In the genomic region with DNA sequence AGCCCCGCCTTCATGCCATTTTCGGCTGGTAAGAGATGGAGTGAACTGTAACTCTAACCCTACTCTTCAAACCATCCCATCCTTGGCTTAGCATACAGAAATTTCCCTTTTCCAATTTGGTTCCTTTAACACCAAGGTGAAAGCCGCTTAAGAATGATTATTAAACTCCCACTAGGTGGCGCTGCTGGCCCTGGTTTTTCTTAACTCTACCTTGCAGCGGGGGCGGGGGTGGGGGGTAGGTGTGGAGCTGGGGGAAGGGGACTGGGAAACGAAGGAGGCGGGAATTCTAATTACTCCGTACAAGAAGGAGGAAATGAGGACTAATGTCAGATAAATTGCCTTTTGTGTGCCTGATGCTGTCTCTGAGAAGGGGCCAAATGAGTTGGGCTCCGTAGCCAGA, we compare ENCODE assay signal across 10 mouse cellular contexts. TPM values are rescaled to one million over a fixed set of nuclear protein-coding genes. Genes with fewer than 3 reads are reported as not detected.
DNase-seq lines count a peak whose midpoint lies in the region; ATAC-seq and TF ChIP-seq lines count a peak whose summit lies in the region.
"Had no signal": no experiment of that assay in that cellular context is flagged by ENCODE, and none has a peak within 500 bp of the region (broad histone marks: within the 10 kb centered on the region; RNA-seq: fewer than 3 reads in every experiment).

No protein-coding gene starts in this region.

- no peaks in the 10 kb centered on the region for H3K4me1 ChIP-seq in hindbrain, embryonic 10.5 days (replicated peaks)
- no peaks in the 10 kb centered on the region for H3K4me1 ChIP-seq in hindbrain, embryonic 12.5 days
- H3K4me1 ChIP-seq in CH12.LX (ENCODE audit: control insufficient read depth in 1 of 2, insufficient read depth in 2 of 2) = no peaks in the 10 kb centered on the region
- no peaks in the 10 kb centered on the region for H3K4me1 ChIP-seq in bone marrow macrophage, adult 2 months (ENCODE audit: control insufficient read depth, insufficient read depth, low read length)
- no peaks in the 10 kb centered on the region for H3K4me1 ChIP-seq in embryonic facial prominence, embryonic 14.5 days (ENCODE audit: control insufficient read depth, insufficient read depth, low read length)
- no peaks in the 10 kb centered on the region for H3K4me1 ChIP-seq in kidney, postnatal 0 days (replicated peaks; ENCODE audit: insufficient read depth, low read length)
- H3K4me1 ChIP-seq: embryonic facial prominence, embryonic 15.5 days had no signal

- H3K36me3 ChIP-seq in hindbrain, embryonic 10.5 days = no peaks in the 10 kb centered on the region
- no peaks in the 10 kb centered on the region for H3K36me3 ChIP-seq in hindbrain, embryonic 12.5 days
- H3K36me3 ChIP-seq in CH12.LX (replicated peaks in 1 of 2; ENCODE audit: control insufficient read depth in 1 of 2, insufficient read depth in 1 of 2, low read length in 1 of 2) = no peaks in the 10 kb centered on the region
- no peaks in the 10 kb centered on the region for H3K36me3 ChIP-seq in embryonic facial prominence, embryonic 14.5 days (ENCODE audit: control insufficient read depth, insufficient read depth, low read length)
- no peaks in the 10 kb centered on the region for H3K36me3 ChIP-seq in kidney, postnatal 0 days (ENCODE audit: insufficient read depth, low read length)
- H3K36me3 ChIP-seq: embryonic facial prominence, embryonic 15.5 days had no signal

- WGBS in hindbrain, embryonic 10.5 days = 21% methylated on average over 10 of the region's 10 CpGs
- 15% methylated on average over 10 of the region's 10 CpGs for WGBS in hindbrain, embryonic 12.5 days
- WGBS in embryonic facial prominence, embryonic 14.5 days = 15% methylated on average over 10 of the region's 10 CpGs
- WGBS in kidney, postnatal 0 days = 12% methylated on average over 10 of the region's 10 CpGs

- H3K4me2 ChIP-seq in hindbrain, embryonic 12.5 days (replicated peaks) = no peak overlapping the region
- no peak overlapping the region for H3K4me2 ChIP-seq in CH12.LX (ENCODE audit: insufficient read depth, low read depth, poor library complexity, severe bottlenecking)
- H3K4me2 ChIP-seq in embryonic facial prominence, embryonic 14.5 days (ENCODE audit: low read depth, low read length) = no peak overlapping the region
- H3K4me2 ChIP-seq in kidney, postnatal 0 days (ENCODE audit: low read length) = peak overlapping the region; percentile 4; the same call in 1 of the 2 replicates
- H3K4me2 ChIP-seq: embryonic facial prominence, embryonic 15.5 days had no signal

- in situ Hi-C loops in CH12.LX (cut with MboI; ENCODE audit: low pct_ligation_motif_present, low pct_unique_long_range_greater_than_20kb, low sequenced_read_pairs) = loop anchor here (25.0 kb wide), 1 partner anchor 370 kb away; the partner anchor contains the start of gene Cyp2b19

- H3K9me3 ChIP-seq in hindbrain, embryonic 10.5 days = peaks cover 7% of the 10 kb centered on the region; the same call in 1 of the 2 replicates
- H3K9me3 ChIP-seq in hindbrain, embryonic 12.5 days (replicated peaks) = no peaks in the 10 kb centered on the region
- peaks cover 7% of the 10 kb centered on the region for H3K9me3 ChIP-seq in CH12.LX (replicated peaks; ENCODE audit: low read length)
- H3K9me3 ChIP-seq in embryonic facial prominence, embryonic 14.5 days (ENCODE audit: control insufficient read depth, low read length) = no peaks in the 10 kb centered on the region
- H3K9me3 ChIP-seq in kidney, postnatal 0 days (replicated peaks; ENCODE audit: low read length) = no peaks in the 10 kb centered on the region
- H3K9me3 ChIP-seq: embryonic facial prominence, embryonic 15.5 days had no signal

- no peak overlapping the region for H3K9ac ChIP-seq in hindbrain, embryonic 12.5 days
- no peak overlapping the region for H3K9ac ChIP-seq in CH12.LX (ENCODE audit: insufficient read depth, low read depth)
- H3K9ac ChIP-seq in embryonic facial prominence, embryonic 14.5 days (ENCODE audit: low read depth, low read length) = no peak overlapping the region
- no peak overlapping the region for H3K9ac ChIP-seq in kidney, postnatal 0 days (ENCODE audit: low read depth, low read length)
- H3K9ac ChIP-seq: embryonic facial prominence, embryonic 15.5 days had no signal

- TF ChIP-seq EP300 in CH12.LX (IDR thresholded peaks at IDR 0.05; ENCODE audit: low read length) = no peak

- no peaks in the 10 kb centered on the region for H3K79me2 ChIP-seq in CH12.LX (replicated peaks; ENCODE audit: control insufficient read depth, extremely low read depth, insufficient read depth, poor library complexity, severe bottlenecking)

- TF ChIP-seq POLR2A in CH12.LX (IDR thresholded peaks at IDR 0.05; ENCODE audit: low read depth, low read length) = no peak
- no peak for TF ChIP-seq POLR2A in bone marrow macrophage, adult 2 months (IDR thresholded peaks at IDR 0.05; ENCODE audit: borderline replicate concordance, low read depth, low read length)

- no peaks in the 10 kb centered on the region for H3K27me3 ChIP-seq in hindbrain, embryonic 10.5 days (ENCODE audit: insufficient read depth, poor library complexity, severe bottlenecking)
- H3K27me3 ChIP-seq in hindbrain, embryonic 12.5 days = no peaks in the 10 kb centered on the region
- peaks cover 74% of the 10 kb centered on the region for H3K27me3 ChIP-seq in CH12.LX (replicated peaks)
- no peaks in the 10 kb centered on the region for H3K27me3 ChIP-seq in embryonic facial prominence, embryonic 14.5 days (replicated peaks; ENCODE audit: control insufficient read depth, insufficient read depth, low read length)
- H3K27me3 ChIP-seq in kidney, postnatal 0 days (ENCODE audit: insufficient read depth, low read length) = no peaks in the 10 kb centered on the region
- H3K27me3 ChIP-seq: embryonic facial prominence, embryonic 15.5 days had no signal

- peak; percentile 7 to 69; a peak in 2 of 4 replicates for TF ChIP-seq CTCF in CH12.LX (conservative IDR thresholded peaks at IDR 0.05 in 1 of 2, IDR thresholded peaks at IDR 0.05 in 1 of 2; ENCODE audit: low read depth in 2 of 2, low read length in 2 of 2)
- peak; percentile 79 for TF ChIP-seq CTCF in bone marrow macrophage, adult 2 months (IDR thresholded peaks at IDR 0.05; ENCODE audit: low read depth, low read length)
- TF ChIP-seq CTCF in kidney, postnatal 0 days (IDR thresholded peaks at IDR 0.05; ENCODE audit: low read depth) = peak; percentile 61

- DNase-seq in hindbrain, embryonic 10.5 days (ENCODE audit: low spot score) = peak; percentile 46
- DNase-seq in CH12.LX (ENCODE audit: extremely low read depth) = peak; percentile 62
- peak; percentile 64 for DNase-seq in embryonic facial prominence, embryonic 14.5 days (ENCODE audit: low spot score)
- DNase-seq in kidney, postnatal 0 days (ENCODE audit: low spot score) = peak; percentile 73
- DNase-seq in mesoderm, embryonic 11.5 days (ENCODE audit: low read depth, low spot score) = peak; percentile 81

- dilution Hi-C loops in CH12.LX (cut with MboI; ENCODE audit: extremely low pct_ligation_motif_present, extremely low pct_unique_long_range_greater_than_20kb, low sequenced_read_pairs) = no loop called here

- no peak overlapping the region for H3K4me3 ChIP-seq in hindbrain, embryonic 10.5 days
- no peak overlapping the region for H3K4me3 ChIP-seq in hindbrain, embryonic 12.5 days
- no peak overlapping the region for H3K4me3 ChIP-seq in CH12.LX (replicated peaks in 1 of 3; ENCODE audit: low read depth in 2 of 3, low read length in 2 of 3, poor library complexity in 1 of 3)
- H3K4me3 ChIP-seq in bone marrow macrophage, adult 2 months (ENCODE audit: insufficient read depth, low read length) = no peak overlapping the region
- no peak overlapping the region for H3K4me3 ChIP-seq in embryonic facial prominence, embryonic 14.5 days (ENCODE audit: low read depth, low read length)
- H3K4me3 ChIP-seq in kidney, postnatal 0 days (replicated peaks; ENCODE audit: low read depth, low read length) = no peak overlapping the region
- H3K4me3 ChIP-seq: embryonic facial prominence, embryonic 15.5 days had no signal

- H3K27ac ChIP-seq in hindbrain, embryonic 10.5 days = no peak overlapping the region
- H3K27ac ChIP-seq in hindbrain, embryonic 12.5 days = no peak overlapping the region
- no peak overlapping the region for H3K27ac ChIP-seq in CH12.LX (ENCODE audit: insufficient read depth, low read depth)
- H3K27ac ChIP-seq in bone marrow macrophage, adult 2 months (ENCODE audit: insufficient read depth, low read depth, low read length) = no peak overlapping the region
- no peak overlapping the region for H3K27ac ChIP-seq in embryonic facial prominence, embryonic 14.5 days (replicated peaks; ENCODE audit: low read depth, low read length)
- H3K27ac ChIP-seq in kidney, postnatal 0 days = no peak overlapping the region
- H3K27ac ChIP-seq: embryonic facial prominence, embryonic 15.5 days; macrophage had no signal

- peak; percentile 57 for TF ChIP-seq RAD21 in CH12.LX (IDR thresholded peaks at IDR 0.05; ENCODE audit: low read depth, low read length)

- ATAC-seq in hindbrain, embryonic 12.5 days (ENCODE audit: low FRiP score) = no peak
- no peak for ATAC-seq in embryonic facial prominence, embryonic 14.5 days (ENCODE audit: low read depth)
- no peak for ATAC-seq in kidney, postnatal 0 days (replicated peaks; ENCODE audit: low FRiP score, low read depth)
- ATAC-seq in inflammation-experienced regulatory T-cells, adult 6 months = no peak

RNA-seq across cellular contexts. Expression of gene Cyp2f2, which starts 12.9 kb away (rescaled TPM):
- not detected in 2 replicates for polyA plus RNA-seq in hindbrain, embryonic 10.5 days (2016; fragmentation: Nextera tagmentation; extraction: Ambion mirVana)
- not detected in 2 replicates for polyA plus RNA-seq in hindbrain, embryonic 12.5 days (2016; fragmentation: Nextera tagmentation; extraction: Ambion mirVana)
- total RNA-seq in CH12.LX (2012; rRNA removed) (not detected in 2 replicates), CH12.LX (2014; rRNA removed) (not detected in 2 replicates)
- polyA plus RNA-seq in CH12.LX (2012; ENCODE audit: insufficient read length, low read depth) = not detected in 2 replicates
- polyA plus RNA-seq in bone marrow macrophage, adult 2 months (2012; ENCODE audit: insufficient read depth, insufficient read length, missing spikeins) = not detected in 2 replicates
- polyA plus RNA-seq in embryonic facial prominence, embryonic 14.5 days (2014; fragmentation: Nextera tagmentation; extraction: Ambion mirVana) = 34.6 and 64.4 TPM in 2 replicates
- 0.29 TPM in 1 of 2 replicates, not detected in the other for polyA plus RNA-seq in kidney, postnatal 0 days (2015; fragmentation: Nextera tagmentation; extraction: Ambion mirVana)
- polyA plus RNA-seq in inflammation-experienced regulatory T-cells, adult 6 months (2017; shearing (Covaris generic)) = not detected
- polyA plus RNA-seq: macrophage had no signal

RNA-seq across cellular contexts. Expression of gene Cyp2t4, which starts 20.9 kb away (rescaled TPM):
- 0.10 TPM in 1 of 2 replicates, not detected in the other for polyA plus RNA-seq in hindbrain, embryonic 10.5 days (2016; fragmentation: Nextera tagmentation; extraction: Ambion mirVana)
- polyA plus RNA-seq in hindbrain, embryonic 12.5 days (2016; fragmentation: Nextera tagmentation; extraction: Ambion mirVana) = 0.13 and 0.18 TPM in 2 replicates
- total RNA-seq in CH12.LX (2012; rRNA removed) (not detected in 2 replicates), CH12.LX (2014; rRNA removed) (not detected in 2 replicates)
- polyA plus RNA-seq in CH12.LX (2012; ENCODE audit: insufficient read length, low read depth) = 0.34 and 0.43 TPM in 2 replicates
- not detected in 2 replicates for polyA plus RNA-seq in bone marrow macrophage, adult 2 months (2012; ENCODE audit: insufficient read depth, insufficient read length, missing spikeins)
- polyA plus RNA-seq in embryonic facial prominence, embryonic 14.5 days (2014; fragmentation: Nextera tagmentation; extraction: Ambion mirVana) = 0.26 and 1.0 TPM in 2 replicates
- not detected in 2 replicates for polyA plus RNA-seq in kidney, postnatal 0 days (2015; fragmentation: Nextera tagmentation; extraction: Ambion mirVana)
- under 1 TPM in 2 of 3 experiments, not detected in 1; 0.24 to 0.59 TPM for polyA plus RNA-seq in inflammation-experienced regulatory T-cells, adult 6 months (2017; shearing (Covaris generic))
- polyA plus RNA-seq: macrophage had no signal

RNA-seq across cellular contexts. Expression of gene Egln2, which starts 34.0 kb away (rescaled TPM):
- 81.2 and 97.4 TPM in 2 replicates for polyA plus RNA-seq in hindbrain, embryonic 10.5 days (2016; fragmentation: Nextera tagmentation; extraction: Ambion mirVana)
- 95.0 and 102 TPM in 2 replicates for polyA plus RNA-seq in hindbrain, embryonic 12.5 days (2016; fragmentation: Nextera tagmentation; extraction: Ambion mirVana)
- 83.3 and 103 TPM in 2 replicates for total RNA-seq in CH12.LX (2012; rRNA removed)
- total RNA-seq in CH12.LX (2014; rRNA removed) = 37.4 and 37.9 TPM in 2 replicates
- 115 and 132 TPM in 2 replicates for polyA plus RNA-seq in CH12.LX (2012; ENCODE audit: insufficient read length, low read depth)
- polyA plus RNA-seq in bone marrow macrophage, adult 2 months (2012; ENCODE audit: insufficient read depth, insufficient read length, missing spikeins) = 30.8 and 31.9 TPM in 2 replicates
- 41.1 and 47.1 TPM in 2 replicates for polyA plus RNA-seq in embryonic facial prominence, embryonic 14.5 days (2014; fragmentation: Nextera tagmentation; extraction: Ambion mirVana)
- 64.4 and 65.4 TPM in 2 replicates for polyA plus RNA-seq in kidney, postnatal 0 days (2015; fragmentation: Nextera tagmentation; extraction: Ambion mirVana)
- 10 to 100 TPM; 12.0 to 14.1 (median 13.9) TPM for polyA plus RNA-seq in inflammation-experienced regulatory T-cells, adult 6 months (2017; shearing (Covaris generic))

RNA-seq across cellular contexts. Expression of gene Rab4b, which starts 46.1 kb away (rescaled TPM):
- 66.0 and 92.2 TPM in 2 replicates for polyA plus RNA-seq in hindbrain, embryonic 10.5 days (2016; fragmentation: Nextera tagmentation; extraction: Ambion mirVana)
- polyA plus RNA-seq in hindbrain, embryonic 12.5 days (2016; fragmentation: Nextera tagmentation; extraction: Ambion mirVana) = 86.6 and 101 TPM in 2 replicates
- 31.2 and 39.4 TPM in 2 replicates for total RNA-seq in CH12.LX (2012; rRNA removed)
- 22.6 and 26.2 TPM in 2 replicates for total RNA-seq in CH12.LX (2014; rRNA removed)
- polyA plus RNA-seq in CH12.LX (2012; ENCODE audit: insufficient read length, low read depth) = 69.6 and 85.5 TPM in 2 replicates
- 65.0 and 66.6 TPM in 2 replicates for polyA plus RNA-seq in bone marrow macrophage, adult 2 months (2012; ENCODE audit: insufficient read depth, insufficient read length, missing spikeins)
- polyA plus RNA-seq in embryonic facial prominence, embryonic 14.5 days (2014; fragmentation: Nextera tagmentation; extraction: Ambion mirVana) = 58.2 and 59.2 TPM in 2 replicates
- polyA plus RNA-seq in kidney, postnatal 0 days (2015; fragmentation: Nextera tagmentation; extraction: Ambion mirVana) = 74.0 and 75.0 TPM in 2 replicates
- polyA plus RNA-seq in inflammation-experienced regulatory T-cells, adult 6 months (2017; shearing (Covaris generic)) = 100 to 1,000 TPM; 130 to 162 (median 146) TPM

RNA-seq across cellular contexts. Expression of gene Gm21983, which starts 48.3 kb away (rescaled TPM):
- 0.20 TPM in 1 of 2 replicates, not detected in the other for polyA plus RNA-seq in hindbrain, embryonic 10.5 days (2016; fragmentation: Nextera tagmentation; extraction: Ambion mirVana)
- polyA plus RNA-seq in hindbrain, embryonic 12.5 days (2016; fragmentation: Nextera tagmentation; extraction: Ambion mirVana) = 0.85 and 1.9 TPM in 2 replicates
- total RNA-seq in CH12.LX (2012; rRNA removed) (0.13 TPM in 1 of 2 replicates, not detected in the other), CH12.LX (2014; rRNA removed) (not detected in 2 replicates)
- polyA plus RNA-seq in CH12.LX (2012; ENCODE audit: insufficient read length, low read depth) = 0.81 TPM in 1 of 2 replicates, not detected in the other
- not detected in 2 replicates for polyA plus RNA-seq in bone marrow macrophage, adult 2 months (2012; ENCODE audit: insufficient read depth, insufficient read length, missing spikeins)
- 0.52 TPM in 1 of 2 replicates, not detected in the other for polyA plus RNA-seq in embryonic facial prominence, embryonic 14.5 days (2014; fragmentation: Nextera tagmentation; extraction: Ambion mirVana)
- polyA plus RNA-seq in kidney, postnatal 0 days (2015; fragmentation: Nextera tagmentation; extraction: Ambion mirVana) = 0.30 and 0.54 TPM in 2 replicates
- not detected for polyA plus RNA-seq in inflammation-experienced regulatory T-cells, adult 6 months (2017; shearing (Covaris generic))
- polyA plus RNA-seq: macrophage had no signal

Comparison
In these comparisons a context has a peak if more than half of its experiments do, and no peak if none do; other contexts are left out.
1. RNA of gene Cyp2f2, which starts 12.9 kb away (polyA plus RNA-seq): 34.6 to 64.4 TPM in embryonic facial prominence, embryonic 14.5 days; 0.29 TPM in kidney, postnatal 0 days, not detected in hindbrain, embryonic 10.5 days, not detected in hindbrain, embryonic 12.5 days, not detected in CH12.LX, not detected in bone marrow macrophage, adult 2 months and not detected in inflammation-experienced regulatory T-cells, adult 6 months; every median in the first group is over 10 times any median in the second.
2. Peak in every context shown above with its lines, with median percentiles within 50 percentile points of each other: DNase-seq and CTCF ChIP-seq.